Mouse (Mus musculus): ENCODE data around the gene Klk1b21.
"Not testable (repeated sequence)": the region's sequence is repeated elsewhere in the genome, so short reads cannot be mapped to it uniquely, and the experiment has no call there.

Klk1b21 gene

GRCm38 (mm10) chr7:44102028-44102427, at the start of gene Klk1b21:
TSS of gene Klk1b21 (plus strand) at chr7:44102328.
- DNase-seq, result not testable (repeated sequence)

- no peak for DNase-seq
Measured at GRCm38 (mm10) chr7:44072117-44072516, 30.0 kb upstream of the Klk1b21 start.

- no peak for DNase-seq
Measured at GRCm38 (mm10) chr7:44077703-44078102, 24.4 kb upstream of the Klk1b21 start.

- no peak for DNase-seq
Measured at GRCm38 (mm10) chr7:44096111-44096510, 6.0 kb upstream of the Klk1b21 start.

GRCm38 (mm10) chr7:44112373-44112772, 10.2 kb downstream of the Klk1b21 start, which contains the start of gene Klk1b22:
TSS of gene Klk1b22 (plus strand) at chr7:44112673.
- DNase-seq, result no peak

GRCm38 (mm10) chr7:44123445-44123844, 21.3 kb downstream of the Klk1b21 start:
- DNase-seq, result no peak

- no peak for DNase-seq
Measured at GRCm38 (mm10) chr7:44136467-44136866, 34.3 kb downstream of the Klk1b21 start, which contains the start of gene Klk1b16. TSS of gene Klk1b16 (plus strand) at chr7:44136767.
